Mouse (Mus musculus) 3134 (cell line): ENCODE results near the gene Prkag2.
A peak's percentile ranks its signal among the peaks of the same experiment; 100 is the strongest.
"Not testable (repeated sequence)": the region's sequence is repeated elsewhere in the genome, so short reads cannot be mapped to it uniquely, and the experiment has no call there.

Experiments used
- DNase-seq: peaks from one replicate; pipeline ENCODE4 v3.0.0-alpha.2; 2011; ENCODE audit warnings: low spot score; ENCODE audit not compliant: insufficient read length; ENCODE audit errors: extremely low read depth

Prkag2 gene

DNA sequence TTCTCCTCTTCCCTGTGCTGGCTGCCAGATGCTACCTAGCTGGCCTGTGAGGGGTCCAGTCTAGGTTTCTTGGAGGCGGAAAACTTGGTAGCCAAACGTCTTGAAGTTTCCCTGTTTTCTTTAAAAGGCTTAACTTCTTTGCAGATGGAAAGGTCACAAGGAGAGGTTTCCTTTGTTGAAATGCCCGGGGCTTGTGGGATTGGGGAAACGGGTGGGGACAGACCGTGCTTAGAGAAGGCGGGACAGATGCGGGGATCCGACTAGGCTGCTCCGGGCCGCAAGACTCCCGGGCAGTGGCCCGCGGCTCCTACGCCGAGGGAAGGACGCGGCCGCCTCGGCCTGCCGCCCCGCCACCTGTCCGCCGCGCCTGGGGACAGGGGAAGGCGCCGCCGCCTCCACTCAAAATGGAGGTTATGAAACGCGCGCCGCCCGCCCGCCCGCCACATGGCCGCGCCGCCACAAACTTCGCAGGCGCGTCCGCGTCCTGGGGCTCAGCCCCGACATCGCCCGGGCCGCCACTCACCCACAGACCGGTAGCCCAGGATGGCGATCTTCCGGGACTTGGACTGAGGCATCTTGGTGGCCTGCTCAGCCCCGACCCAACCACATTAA, 258.7 kb downstream of the Prkag2 start:
- no peak for DNase-seq

DNA sequence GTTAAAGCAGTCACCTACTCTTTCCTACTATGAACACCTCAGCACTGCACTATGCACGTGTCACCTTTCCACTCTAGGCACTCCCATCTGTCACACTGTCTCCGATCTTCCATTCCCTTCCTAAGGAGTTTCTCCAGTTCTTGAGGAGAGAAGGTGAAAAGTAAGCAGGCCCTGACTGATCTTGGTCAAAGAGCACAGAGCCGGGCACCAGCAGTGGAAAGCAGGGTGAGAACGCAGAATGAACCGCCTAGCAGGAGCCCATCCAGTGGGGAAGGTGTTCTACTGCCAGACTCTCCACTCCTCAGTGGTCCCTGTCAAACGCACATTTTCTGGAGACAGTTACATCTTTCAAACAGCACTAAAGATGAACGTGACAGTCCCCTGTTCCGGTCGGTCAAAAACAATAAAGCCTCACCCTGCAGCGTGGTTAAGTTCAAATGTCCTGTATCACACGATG, 259.4 kb downstream of the Prkag2 start:
- DNase-seq, result no peak

DNA sequence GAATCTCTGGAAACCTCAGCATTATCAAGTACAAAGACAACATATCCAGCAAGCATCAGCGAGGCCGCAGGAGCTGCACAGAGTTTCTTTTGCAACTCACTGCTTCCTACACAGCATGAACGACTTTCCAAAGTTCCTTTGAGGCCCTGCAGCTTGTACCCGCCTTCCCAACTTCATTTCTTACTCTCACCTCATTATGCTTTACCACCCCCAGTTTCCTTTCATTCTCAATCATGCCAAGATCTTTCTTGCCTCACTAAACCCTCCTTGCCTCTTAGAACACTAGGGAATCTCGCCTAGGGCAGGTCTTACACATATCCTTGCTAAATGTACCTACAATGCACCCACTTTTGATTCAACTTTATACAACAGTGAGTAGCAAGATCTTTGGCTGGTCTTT, 266.0 kb downstream of the Prkag2 start:
- no peak for DNase-seq

DNA sequence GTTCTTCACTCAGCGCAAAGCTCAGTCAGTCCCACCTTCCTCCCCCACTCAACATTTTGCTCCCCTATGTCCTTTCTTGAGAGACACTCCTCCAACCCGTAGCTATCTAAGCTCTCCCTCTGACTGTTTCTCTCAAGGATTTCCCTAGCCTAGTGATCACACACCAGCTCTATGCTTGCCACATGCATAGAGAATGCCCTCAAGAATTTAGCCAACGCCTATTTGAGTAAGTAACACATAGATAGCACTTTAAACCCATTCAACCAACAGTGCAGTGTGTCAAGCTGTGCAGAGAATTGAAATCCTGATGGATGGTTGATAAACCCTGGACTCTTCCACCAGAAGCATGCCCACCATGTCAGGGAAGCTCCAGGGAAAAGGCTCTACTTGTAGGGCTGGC, 268.5 kb downstream of the Prkag2 start:
- no peak for DNase-seq

DNA sequence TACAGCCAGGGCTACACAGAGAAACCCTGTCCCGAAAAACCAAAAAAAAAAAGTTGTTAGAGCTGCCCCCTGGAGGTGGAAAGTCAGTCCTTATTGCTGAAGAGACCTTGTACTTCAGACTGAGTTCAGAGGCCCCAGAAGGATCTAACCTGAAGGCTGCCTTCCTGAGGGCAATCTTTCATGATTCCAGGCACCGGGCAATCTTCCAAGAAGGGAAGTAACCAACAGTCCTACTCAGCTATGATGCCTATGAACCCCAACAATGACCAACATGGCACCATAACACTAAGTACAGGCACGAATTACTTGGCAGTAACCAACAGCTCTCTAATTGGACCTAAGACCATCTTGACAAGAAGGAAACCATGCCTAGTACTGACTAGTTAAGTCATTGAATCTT, 272.0 kb downstream of the Prkag2 start:
- no peak for DNase-seq

DNA sequence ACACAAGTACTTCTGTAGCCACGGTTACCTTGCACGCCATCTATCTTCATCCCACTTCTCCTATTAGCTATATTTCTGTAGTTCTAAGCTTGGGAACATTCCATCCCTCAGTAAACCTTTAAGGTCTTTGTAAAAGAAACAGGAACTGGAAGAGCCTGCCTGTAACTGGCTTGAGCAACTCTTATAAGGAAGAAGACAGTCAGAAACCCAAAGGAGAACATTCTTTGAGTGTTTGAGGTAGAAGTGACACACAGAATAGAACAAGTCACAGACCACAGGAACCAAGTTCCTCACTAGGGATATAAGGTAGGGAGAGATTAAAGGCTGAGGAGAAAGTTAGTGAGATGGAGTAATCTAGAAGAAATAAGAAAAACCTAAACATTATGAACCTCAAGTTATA, 273.3 kb downstream of the Prkag2 start:
- DNase-seq, result no peak

DNA sequence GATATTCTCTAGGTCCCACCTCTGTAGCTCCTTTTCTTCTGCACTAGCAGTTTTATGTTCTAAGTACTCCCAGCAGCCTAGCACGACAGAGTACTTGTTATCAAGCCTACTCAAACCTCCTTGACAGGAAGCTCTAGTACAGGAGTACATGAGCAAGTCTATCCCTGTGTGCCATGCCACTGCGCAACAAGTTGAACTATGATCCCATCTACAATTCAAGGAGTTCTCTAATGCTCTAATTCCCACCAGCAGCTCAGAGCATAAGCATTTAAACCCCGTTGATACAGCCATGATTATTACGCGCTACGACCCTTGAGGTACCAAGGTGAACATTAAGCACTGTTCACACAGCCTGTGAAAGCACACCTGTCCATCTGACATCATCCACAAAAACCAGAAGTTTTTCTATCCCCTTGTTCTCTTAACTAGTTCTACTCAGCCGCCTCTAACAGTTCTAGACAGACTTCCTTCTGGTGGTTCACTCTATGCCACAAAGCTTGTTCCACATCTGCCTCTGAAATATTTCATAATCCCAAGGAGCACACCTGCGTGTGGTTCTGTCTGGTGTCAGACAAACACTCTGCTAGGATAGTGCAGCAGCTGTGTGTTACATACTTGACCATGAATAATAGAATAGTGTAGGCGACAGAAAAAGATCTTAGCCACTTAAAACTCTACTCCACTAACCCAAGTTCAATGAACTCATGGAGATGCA, 274.2 kb downstream of the Prkag2 start:
- DNase-seq, result no peak

DNA sequence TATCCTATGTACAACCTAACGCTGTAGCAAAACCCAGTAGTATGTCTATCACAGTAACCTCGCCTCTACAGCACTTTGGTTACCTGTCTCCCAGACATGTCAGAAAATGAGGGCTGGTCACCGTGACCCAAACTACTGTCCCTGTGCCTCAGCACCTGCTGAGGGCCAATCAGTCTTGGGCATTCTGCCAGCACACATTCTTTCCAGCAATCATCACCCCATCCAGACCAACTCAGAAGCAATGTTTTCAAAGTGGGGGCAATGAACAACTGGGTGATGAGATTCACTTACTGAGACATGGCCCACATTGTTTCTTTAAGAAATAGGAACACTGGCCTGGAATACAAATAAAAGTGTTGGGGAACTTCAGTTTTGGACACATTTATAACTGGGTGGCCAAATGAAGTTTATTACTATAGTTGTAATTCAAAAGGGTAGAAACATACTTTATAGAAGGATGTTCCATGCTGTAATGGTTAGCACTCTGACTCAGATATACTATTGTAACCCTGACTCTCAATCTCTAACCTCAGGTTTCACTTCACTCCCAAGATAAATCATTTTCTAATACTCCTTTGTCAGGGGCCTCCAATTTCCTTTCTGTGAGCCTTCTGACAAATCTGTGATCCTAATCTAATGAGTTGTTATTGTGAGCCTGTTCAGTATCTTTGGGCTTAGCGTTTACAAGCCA, 274.9 kb downstream of the Prkag2 start:
- no peak for DNase-seq

DNA sequence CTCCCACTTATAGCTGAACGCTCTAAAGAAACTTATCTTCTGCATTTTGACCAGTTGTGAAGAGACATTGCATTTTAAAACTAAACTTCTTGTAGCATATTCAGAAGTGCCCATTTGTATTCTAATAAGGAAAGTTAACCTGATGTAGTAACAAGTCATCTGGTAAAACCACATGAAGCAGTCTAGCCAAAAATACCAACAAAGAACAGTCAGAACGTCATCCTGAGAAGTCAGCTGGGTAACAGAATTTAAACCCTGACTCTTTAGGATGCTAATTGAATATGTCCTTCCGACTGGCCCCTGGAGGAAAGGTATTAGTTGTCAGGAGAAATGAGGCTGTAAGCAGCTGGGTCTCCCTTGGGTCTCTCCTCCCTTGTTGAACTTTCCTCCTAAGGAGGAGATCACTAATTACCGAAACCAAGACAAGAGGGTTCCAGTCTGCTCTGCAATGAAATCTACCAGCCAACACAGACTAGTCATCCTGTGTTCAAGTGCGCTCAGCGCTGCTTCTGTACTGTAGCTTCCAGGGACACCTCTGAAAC, 276.5 kb downstream of the Prkag2 start:
- DNase-seq, result no peak

DNA sequence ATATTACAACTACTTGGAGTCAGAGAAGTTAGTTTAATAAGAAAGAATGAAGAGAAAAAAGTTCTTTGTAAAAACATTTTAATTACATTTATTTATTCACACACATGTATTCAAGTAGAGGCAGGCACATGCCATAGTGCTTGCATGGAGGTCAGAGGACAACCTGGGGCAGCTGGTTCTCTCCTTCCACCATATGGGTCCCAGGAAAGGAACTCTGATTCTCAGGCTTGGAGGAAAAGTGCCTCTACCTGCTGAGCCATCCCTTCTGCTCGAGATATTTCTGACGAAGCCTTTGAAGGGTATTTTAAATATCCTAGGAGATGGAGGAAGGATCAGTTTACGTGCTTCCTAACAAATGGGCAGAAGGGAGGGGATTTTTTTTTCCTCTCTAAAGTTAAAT, 277.7 kb downstream of the Prkag2 start:
- no peak for DNase-seq

DNA sequence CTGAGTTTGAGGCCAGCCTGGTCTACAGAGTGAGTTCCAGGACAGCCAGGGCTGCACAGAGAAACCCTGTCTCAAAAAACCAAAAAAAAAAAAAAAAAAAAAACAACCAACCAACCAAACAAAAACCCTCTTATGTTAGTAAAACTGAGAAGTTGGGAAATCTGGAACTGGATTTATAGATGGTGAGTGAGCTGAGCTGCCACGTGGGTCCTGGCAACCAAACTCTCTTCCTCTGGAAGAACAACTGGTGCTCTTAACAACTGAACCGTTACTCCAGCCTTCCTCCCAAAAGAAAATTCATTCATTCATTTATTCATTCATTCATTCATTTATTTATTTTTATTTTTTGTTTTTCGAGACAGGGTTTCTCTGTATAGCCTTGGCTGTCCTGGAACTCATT, 278.2 kb downstream of the Prkag2 start:
- DNase-seq, result not testable (repeated sequence)

DNA sequence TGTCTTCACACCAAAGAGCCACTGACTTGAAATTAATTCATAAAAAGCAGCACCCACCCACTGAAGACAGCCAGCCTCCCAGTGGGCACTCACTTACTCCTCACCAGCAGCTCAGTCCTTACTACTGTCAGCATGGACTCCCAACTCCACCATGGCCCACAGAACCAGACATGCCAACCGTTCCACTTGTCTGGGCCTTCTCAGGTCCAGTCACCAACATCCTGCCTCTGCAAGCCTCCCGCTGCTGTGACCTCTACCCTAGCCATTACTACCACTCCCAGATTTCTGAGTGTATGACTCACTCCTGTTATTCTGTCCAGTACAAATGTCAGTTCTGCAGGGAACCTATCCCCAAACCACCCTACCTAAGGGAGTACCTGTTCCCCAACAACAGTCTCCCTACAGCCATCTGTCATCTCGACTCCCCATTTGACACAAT, 279.0 kb downstream of the Prkag2 start:
- DNase-seq, result peak; percentile 68

DNA sequence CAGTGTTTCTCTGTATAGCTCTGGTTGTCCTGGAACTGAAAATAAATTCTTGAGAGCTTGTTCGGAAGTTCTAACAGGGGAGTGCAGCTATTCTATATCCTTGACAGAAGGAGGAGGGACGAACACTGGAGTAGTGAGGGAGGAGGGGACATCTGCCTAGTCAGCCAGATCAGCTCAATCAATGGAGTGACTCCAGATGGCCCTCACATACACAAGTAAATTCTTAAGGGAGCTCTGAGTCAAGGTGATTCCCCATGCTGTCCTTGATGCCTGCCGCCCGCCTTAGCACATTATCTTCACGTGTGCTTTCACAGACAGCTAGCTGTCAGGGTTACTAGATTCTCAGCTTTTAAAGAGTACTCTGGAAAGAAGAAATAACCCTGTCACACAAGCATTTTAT, 279.8 kb downstream of the Prkag2 start:
- no peak for DNase-seq

DNA sequence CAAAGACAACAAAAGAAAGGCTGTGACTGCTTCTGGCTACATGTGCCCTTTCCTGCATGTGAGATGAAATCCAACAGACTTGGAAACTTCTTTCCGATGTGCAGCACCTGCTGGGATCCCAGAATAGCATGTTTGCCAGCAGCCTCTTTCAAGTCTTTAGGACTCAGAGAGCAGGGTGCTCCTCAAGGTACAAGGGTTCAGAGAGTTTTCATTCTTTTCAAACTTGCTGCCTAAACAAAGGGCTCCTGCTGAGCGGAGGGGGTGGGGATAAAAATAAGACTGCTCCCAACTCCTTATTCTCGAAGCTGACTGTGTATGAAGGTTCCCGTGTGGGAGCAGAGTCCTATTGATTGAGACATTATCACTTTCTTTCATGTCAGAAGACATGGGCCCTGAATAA, 283.3 kb downstream of the Prkag2 start:
- no peak for DNase-seq

DNA sequence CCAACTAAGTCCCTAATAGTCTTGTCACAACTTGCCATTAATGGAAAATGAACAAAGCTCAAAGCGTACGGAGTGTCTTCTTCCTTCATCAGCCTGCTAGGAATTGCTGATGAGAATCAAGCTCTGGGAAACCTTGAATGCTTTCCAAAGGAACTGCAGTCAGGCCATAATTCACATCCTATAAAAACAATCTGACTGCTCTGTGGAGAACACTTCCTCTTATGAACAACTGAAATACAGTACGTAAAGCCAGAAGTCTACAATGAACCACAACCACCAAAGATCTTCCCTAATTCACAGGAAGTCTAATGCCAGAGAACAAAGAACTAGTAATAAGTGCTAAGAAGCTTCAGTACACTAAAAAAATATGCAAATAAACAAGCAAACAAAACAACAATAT, 286.5 kb downstream of the Prkag2 start:
- no peak for DNase-seq

DNA sequence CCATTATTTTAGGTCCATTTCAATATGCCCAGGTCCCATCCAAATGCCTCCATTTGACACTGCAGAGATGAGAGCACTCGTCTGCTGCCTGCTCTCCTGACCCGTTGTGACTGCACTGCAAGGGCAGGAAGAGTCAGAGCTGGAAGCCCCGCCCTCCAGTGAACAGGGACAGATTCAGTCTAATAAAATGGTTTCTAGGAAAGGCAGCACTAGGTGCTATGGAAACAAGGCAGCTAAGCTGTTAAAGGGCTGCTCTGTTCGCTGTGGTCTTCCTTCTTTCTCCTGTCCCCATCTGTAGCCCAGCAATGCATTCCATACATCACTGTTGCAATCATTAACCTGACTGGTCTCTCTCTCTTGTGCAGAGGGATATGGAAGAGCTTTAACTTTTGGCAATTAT, 287.4 kb downstream of the Prkag2 start:
- DNase-seq, result no peak
